Mouse (Mus musculus): ENCODE results near the gene Zfp385c. TPM values are rescaled to one million over a fixed set of nuclear protein-coding genes. Genes with fewer than 3 reads are reported as not detected.

Gene Zfp385c
- polyA plus RNA-seq, 1 experiment: not detected

GRCm38 (mm10) chr11:100580275-100580674 is 112.0 kb downstream of the Zfp385c start:
- no peak overlapping the region for H3K4me3 ChIP-seq (replicated peaks; ENCODE audit: control insufficient read depth, low read depth, low read length)
- TF ChIP-seq POLR2A (IDR thresholded peaks at IDR 0.05; ENCODE audit: borderline replicate concordance, control insufficient read depth, low read depth, low read length) (0 out of 2 replicates have a peak, but pooled peaks have one; percentile 19), CTCF (IDR thresholded peaks at IDR 0.05; ENCODE audit: control insufficient read depth, insufficient read depth, low read length) (no peak)
- 82% methylated on average over 13 of the region's 13 CpGs for whole genome bisulfite sequencing
- H3K4me1 ChIP-seq (ENCODE audit: control insufficient read depth, insufficient read depth, low read length): peaks cover 4% of the 10 kb centered on the region
- H3K27ac ChIP-seq (ENCODE audit: control insufficient read depth, insufficient read depth, low read depth, low read length, poor library complexity): 0 out of 2 replicates have a peak overlapping the region, but pooled peaks have one; percentile 15

- 88% methylated on average over 9 of the region's 9 CpGs for WGBS
- Histone ChIP-seq H3K4me3 (replicated peaks; ENCODE audit: control insufficient read depth, low read depth, low read length) (no peak overlapping the region), H3K4me1 (ENCODE audit: control insufficient read depth, insufficient read depth, low read length) (peaks cover 4% of the 10 kb centered on the region), H3K27ac (ENCODE audit: control insufficient read depth, insufficient read depth, low read depth, low read length, poor library complexity) (peak overlapping the region; percentile 6; the same call in 1 of the 2 replicates)
- TF ChIP-seq CTCF (IDR thresholded peaks at IDR 0.05; ENCODE audit: control insufficient read depth, insufficient read depth, low read length) (no peak), POLR2A (IDR thresholded peaks at IDR 0.05; ENCODE audit: borderline replicate concordance, control insufficient read depth, low read depth, low read length) (no peak)
These were observed 113.0 kb downstream of the Zfp385c start for GRCm38 (mm10) chr11:100579116-100579799.

GRCm38 (mm10) chr11:100577852-100578599 is 114.2 kb downstream of the Zfp385c start:
- TF ChIP-seq CTCF (IDR thresholded peaks at IDR 0.05; ENCODE audit: control insufficient read depth, insufficient read depth, low read length) (no peak), POLR2A (IDR thresholded peaks at IDR 0.05; ENCODE audit: borderline replicate concordance, control insufficient read depth, low read depth, low read length) (no peak)
- WGBS: 65% methylated on average over 8 of the region's 8 CpGs
- Histone ChIP-seq H3K27ac (ENCODE audit: control insufficient read depth, insufficient read depth, low read depth, low read length, poor library complexity) (peak overlapping the region; percentile 6; the same call in 1 of the 2 replicates), H3K4me1 (ENCODE audit: control insufficient read depth, insufficient read depth, low read length) (peaks cover 4% of the 10 kb centered on the region), H3K4me3 (replicated peaks; ENCODE audit: control insufficient read depth, low read depth, low read length) (no peak overlapping the region)

Other genes with a start within 250 kb of the Zfp385c start
- gene Klhl11, start 219.7 kb downstream of the Zfp385c start, polyA plus RNA-seq (2011; ENCODE audit: insufficient read depth, insufficient read length, low replicate concordance, missing spikeins): 1.2 and 2.7 TPM in 2 replicates
- gene Acly, start 164.5 kb downstream of the Zfp385c start, polyA plus RNA-seq (2011; ENCODE audit: insufficient read depth, insufficient read length, low replicate concordance, missing spikeins): 12.8 and 31.2 TPM in 2 replicates
- 0.35 TPM in 1 of 2 replicates, not detected in the other for gene Ttc25, start 146.8 kb downstream of the Zfp385c start, polyA plus RNA-seq (2011; ENCODE audit: insufficient read depth, insufficient read length, low replicate concordance, missing spikeins)
- 25.0 and 35.7 TPM in 2 replicates for gene Cnp, start 117.6 kb downstream of the Zfp385c start, polyA plus RNA-seq (2011; ENCODE audit: insufficient read depth, insufficient read length, low replicate concordance, missing spikeins)
- 7.5 and 13.1 TPM in 2 replicates for gene Nkiras2, start 73.2 kb downstream of the Zfp385c start, polyA plus RNA-seq (2011; ENCODE audit: insufficient read depth, insufficient read length, low replicate concordance, missing spikeins)
- gene Dnajc7, start 72.3 kb downstream of the Zfp385c start, polyA plus RNA-seq (2011; ENCODE audit: insufficient read depth, insufficient read length, low replicate concordance, missing spikeins): 603 and 838 TPM in 2 replicates
- gene Dhx58, start 11.8 kb upstream of the Zfp385c start, polyA plus RNA-seq (2011; ENCODE audit: insufficient read depth, insufficient read length, low replicate concordance, missing spikeins): 13.2 and 34.6 TPM in 2 replicates
- 7.6 and 16.3 TPM in 2 replicates for gene Kat2a, start 20.0 kb upstream of the Zfp385c start, polyA plus RNA-seq (2011; ENCODE audit: insufficient read depth, insufficient read length, low replicate concordance, missing spikeins)
- not detected in 2 replicates for gene Hspb9, start 21.4 kb upstream of the Zfp385c start, polyA plus RNA-seq (2011; ENCODE audit: insufficient read depth, insufficient read length, low replicate concordance, missing spikeins)
- 91.8 and 126 TPM in 2 replicates for gene Rab5c, start 45.8 kb upstream of the Zfp385c start, polyA plus RNA-seq (2011; ENCODE audit: insufficient read depth, insufficient read length, low replicate concordance, missing spikeins)
- gene Kcnh4, start 67.5 kb upstream of the Zfp385c start, polyA plus RNA-seq (2011; ENCODE audit: insufficient read depth, insufficient read length, low replicate concordance, missing spikeins): not detected in 2 replicates
- not detected in 2 replicates for gene Hcrt, start 70.5 kb upstream of the Zfp385c start, polyA plus RNA-seq (2011; ENCODE audit: insufficient read depth, insufficient read length, low replicate concordance, missing spikeins)
- gene Ghdc, start 78.5 kb upstream of the Zfp385c start, polyA plus RNA-seq (2011; ENCODE audit: insufficient read depth, insufficient read length, low replicate concordance, missing spikeins): 3.7 and 4.9 TPM in 2 replicates
- 10.7 and 14.5 TPM in 2 replicates for gene Stat5b, start 158.3 kb upstream of the Zfp385c start, polyA plus RNA-seq (2011; ENCODE audit: insufficient read depth, insufficient read length, low replicate concordance, missing spikeins)
- gene Stat5a, start 166.9 kb upstream of the Zfp385c start, polyA plus RNA-seq (2011; ENCODE audit: insufficient read depth, insufficient read length, low replicate concordance, missing spikeins): 8.6 and 16.5 TPM in 2 replicates
- 21.4 and 60.0 TPM in 2 replicates for gene Stat3, start 247.1 kb upstream of the Zfp385c start, polyA plus RNA-seq (2011; ENCODE audit: insufficient read depth, insufficient read length, low replicate concordance, missing spikeins)

Data from bone marrow, adult 2 months (tissue).